Mouse (Mus musculus): ENCODE results near the gene Carmil3.

Gene Carmil3

GRCm38 (mm10) chr14:55492103-55492502 is 1.7 kb downstream of the Carmil3 start:
- DNase-seq (ENCODE audit: low spot score in 2 of 2), result no peak

GRCm38 (mm10) chr14:55495509-55496240 is 5.2 kb downstream of the Carmil3 start:
- DNase-seq (ENCODE audit: low spot score in 2 of 2), result no peak

- DNase-seq (ENCODE audit: low spot score in 2 of 2), result no peak
Observed at GRCm38 (mm10) chr14:55496761-55497448, 6.5 kb downstream of the Carmil3 start.

GRCm38 (mm10) chr14:55497449-55497821 is 7.0 kb downstream of the Carmil3 start:
- peak; percentile 75 to 84 for DNase-seq (ENCODE audit: low spot score in 2 of 2)

- DNase-seq (ENCODE audit: low spot score in 2 of 2), result no peak
Observed at GRCm38 (mm10) chr14:55505612-55506011, 15.2 kb downstream of the Carmil3 start.

- DNase-seq (ENCODE audit: low spot score in 2 of 2), result no peak
Observed at GRCm38 (mm10) chr14:55507801-55508200, 17.4 kb downstream of the Carmil3 start.

GRCm38 (mm10) chr14:55509540-55509939 is 19.1 kb downstream of the Carmil3 start:
- no peak for DNase-seq (ENCODE audit: low spot score in 2 of 2)

GRCm38 (mm10) chr14:55510125-55510731 is 19.8 kb downstream of the Carmil3 start, which contains the start of gene Cpne6:
Gene Cpne6, plus strand, starts transcription at chr14:55510445.
- DNase-seq (ENCODE audit: low spot score in 2 of 2), result no peak

GRCm38 (mm10) chr14:55511037-55511436 is 20.6 kb downstream of the Carmil3 start:
- DNase-seq (ENCODE audit: low spot score in 2 of 2), result no peak

GRCm38 (mm10) chr14:55513927-55514326 is 23.5 kb downstream of the Carmil3 start:
- DNase-seq (ENCODE audit: low spot score in 2 of 2), result no peak

GRCm38 (mm10) chr14:55515846-55516245 is 25.4 kb downstream of the Carmil3 start:
- no peak for DNase-seq (ENCODE audit: low spot score in 2 of 2)

GRCm38 (mm10) chr14:55518897-55519296 is 28.4 kb downstream of the Carmil3 start:
- DNase-seq (ENCODE audit: low spot score in 2 of 2), result no peak

- no peak for DNase-seq (ENCODE audit: low spot score in 2 of 2)
Observed at GRCm38 (mm10) chr14:55519604-55520003, 29.2 kb downstream of the Carmil3 start.

GRCm38 (mm10) chr14:55520451-55521361 is 30.3 kb downstream of the Carmil3 start:
- DNase-seq (ENCODE audit: low spot score in 2 of 2), result peak in 1 of 2 experiments; percentile 16

GRCm38 (mm10) chr14:55524062-55524461 is 33.6 kb downstream of the Carmil3 start:
- DNase-seq (ENCODE audit: low spot score in 2 of 2), result no peak

GRCm38 (mm10) chr14:55524785-55525184 is 34.3 kb downstream of the Carmil3 start, which contains the start of gene Nrl:
Gene Nrl, minus strand, starts transcription at chr14:55524981.
- DNase-seq (ENCODE audit: low spot score in 2 of 2), result no peak

GRCm38 (mm10) chr14:55526674-55527073 is 36.2 kb downstream of the Carmil3 start:
- no peak for DNase-seq (ENCODE audit: low spot score in 2 of 2)

- no peak for DNase-seq (ENCODE audit: low spot score in 2 of 2)
Observed at GRCm38 (mm10) chr14:55527940-55528339, 37.5 kb downstream of the Carmil3 start.

- DNase-seq (ENCODE audit: low spot score in 2 of 2), result peak in 1 of 2 experiments; percentile 26
Observed at GRCm38 (mm10) chr14:55536116-55536745, 45.8 kb downstream of the Carmil3 start.

GRCm38 (mm10) chr14:55540067-55540786 is 49.8 kb downstream of the Carmil3 start, which contains the start of gene Pck2:
Gene Pck2, plus strand, starts transcription at chr14:55540266.
- peak; percentile 85 to 92 for DNase-seq (ENCODE audit: low spot score in 2 of 2)
